Mouse (Mus musculus): ENCODE data around the gene Insl6.

GRCm38 (mm10) chr19:29325053-29325851 is at the start of gene Insl6:
- TF ChIP-seq RCOR1 (IDR thresholded peaks at IDR 0.05; ENCODE audit: low read depth, low read length), result peak; percentile 53
- TF ChIP-seq CTCF (IDR thresholded peaks at IDR 0.05 in 2 of 3, conservative IDR thresholded peaks at IDR 0.05 in 1 of 3; ENCODE audit: control insufficient read depth in 1 of 3, insufficient read depth in 1 of 3, low read depth in 2 of 3, low read length in 3 of 3, poor library complexity in 1 of 3, severe bottlenecking in 1 of 3), result no peak
- TF ChIP-seq SIN3A (IDR thresholded peaks at IDR 0.05; ENCODE audit: low read length), result peak; percentile 87
- TF ChIP-seq E2F4 (IDR thresholded peaks at IDR 0.05; ENCODE audit: borderline replicate concordance, low read depth, low read length), result peak; percentile 75; the same call in 1 of the 2 replicates
- TF ChIP-seq POLR2A (IDR thresholded peaks at IDR 0.05; ENCODE audit: control insufficient read depth in 1 of 2, insufficient read depth in 1 of 2, low read depth in 1 of 2, low read length in 2 of 2, poor library complexity in 1 of 2), result peak; percentile 60 to 93; a peak in 2 of 4 replicates
- TF ChIP-seq CHD2 (IDR thresholded peaks at IDR 0.05; ENCODE audit: low read length), result no peak
- TF ChIP-seq USF1 (IDR thresholded peaks at IDR 0.05; ENCODE audit: low read depth, low read length), result no peak
- no peak for TF ChIP-seq RAD21 (IDR thresholded peaks at IDR 0.05; ENCODE audit: low read depth, low read length)
- TF ChIP-seq ZMIZ1 (IDR thresholded peaks at IDR 0.05; ENCODE audit: low read depth, low read length), result peak; percentile 90
- TF ChIP-seq GATA1 (IDR thresholded peaks at IDR 0.05; ENCODE audit: low read depth, low read length), result no peak; the same call in 1 of the 2 replicates
- peak; percentile 29; the same call in 1 of the 2 replicates for TF ChIP-seq MYC (IDR thresholded peaks at IDR 0.05; ENCODE audit: low read depth, low read length)
- no peak; the same call in 1 of the 2 replicates for TF ChIP-seq ZC3H11A (IDR thresholded peaks at IDR 0.05; ENCODE audit: low read depth, low read length)
